Mouse (Mus musculus): ENCODE data around the gene Cyp4f13.

DNA sequence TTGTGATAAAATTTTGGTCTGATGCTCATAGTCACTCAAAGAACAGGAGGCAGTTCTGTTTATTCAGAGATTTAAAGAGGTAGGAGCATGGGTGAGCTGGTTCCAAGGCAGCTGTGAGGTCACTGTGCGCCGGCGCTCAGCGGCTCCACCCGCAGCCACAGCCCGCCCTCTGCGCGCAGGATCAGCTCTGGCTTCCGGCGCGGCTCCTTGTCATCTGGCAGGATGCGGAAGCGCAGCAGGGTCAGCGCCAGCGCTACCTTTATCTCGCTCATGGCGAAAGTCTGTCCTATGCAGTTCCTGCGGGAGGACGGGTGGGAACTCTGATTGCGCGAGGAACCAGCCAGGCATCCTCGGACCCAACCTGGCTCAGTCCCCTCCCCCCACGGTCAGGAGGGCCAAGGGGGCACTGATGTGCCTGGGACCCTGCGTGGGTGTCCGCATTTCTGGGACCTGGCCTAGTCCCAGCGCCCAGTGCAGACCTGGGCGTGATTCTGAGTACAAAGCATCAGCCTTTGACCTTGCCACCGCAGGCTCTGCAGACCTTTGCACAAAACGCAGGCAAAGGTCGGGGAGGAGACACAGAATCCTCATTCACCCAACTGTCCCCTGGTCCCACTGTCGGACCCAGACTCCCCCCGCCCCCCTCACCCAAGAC lies 22.4 kb downstream of the Cyp4f13 start:
- TF ChIP-seq EP300 (IDR thresholded peaks at IDR 0.05; ENCODE audit: low read depth): peak; percentile 21; the same call in 1 of the 2 replicates
- TF ChIP-seq CTCF (IDR thresholded peaks at IDR 0.05; ENCODE audit: low read depth): no peak
